Mouse (Mus musculus) thymus, postnatal 10 days (tissue): ENCODE measurements around the gene Serpinb12.
"Not testable (repeated sequence)": the region's sequence is repeated elsewhere in the genome, so short reads cannot be mapped to it uniquely, and the experiment has no call there.

Source experiments
- DNase-seq, 2 experiments: peaks; one replicate each; pipeline ENCODE4 v3.0.0; 2021; ENCODE audit warnings: low spot score in 2 of 2

Gene Serpinb12

GRCm38 (mm10) chr1:106934265-106934664, at the start of gene Serpinb12:
Gene Serpinb12 (plus strand): TSS chr1:106934449.
- no peak for DNase-seq

- DNase-seq = not testable (repeated sequence)
These were observed 39.1 kb upstream of the Serpinb12 start for GRCm38 (mm10) chr1:106895142-106895541.

GRCm38 (mm10) chr1:106901406-106901805, 32.8 kb upstream of the Serpinb12 start:
- no peak for DNase-seq

GRCm38 (mm10) chr1:106931954-106932353, 2.3 kb upstream of the Serpinb12 start:
- no peak for DNase-seq

- no peak for DNase-seq
These were observed 591 bp upstream of the Serpinb12 start for GRCm38 (mm10) chr1:106933658-106934057.

GRCm38 (mm10) chr1:106947217-106947616, 13.0 kb downstream of the Serpinb12 start:
- DNase-seq = no peak

GRCm38 (mm10) chr1:106959981-106960380, 25.7 kb downstream of the Serpinb12 start:
- DNase-seq = no peak

- DNase-seq = peak in 1 of 2 experiments; percentile 10
These were observed 26.8 kb downstream of the Serpinb12 start for GRCm38 (mm10) chr1:106961023-106961422.

GRCm38 (mm10) chr1:106980684-106981083, 46.4 kb downstream of the Serpinb12 start, which contains the start of gene Serpinb13:
Gene Serpinb13 (plus strand): TSS chr1:106980984.
- DNase-seq = no peak

GRCm38 (mm10) chr1:106983092-106983491, 48.8 kb downstream of the Serpinb12 start:
- no peak for DNase-seq

- no peak for DNase-seq
These were observed 49.6 kb downstream of the Serpinb12 start for GRCm38 (mm10) chr1:106983865-106984264.

GRCm38 (mm10) chr1:107000424-107000823, 66.2 kb downstream of the Serpinb12 start:
- DNase-seq = no peak

GRCm38 (mm10) chr1:107001754-107002153, 67.5 kb downstream of the Serpinb12 start:
- no peak for DNase-seq

- DNase-seq = no peak
These were observed 72.1 kb downstream of the Serpinb12 start for GRCm38 (mm10) chr1:107006316-107006715.
